26 mouse cellular contexts compared by ENCODE assay signal in the genomic region with DNA sequence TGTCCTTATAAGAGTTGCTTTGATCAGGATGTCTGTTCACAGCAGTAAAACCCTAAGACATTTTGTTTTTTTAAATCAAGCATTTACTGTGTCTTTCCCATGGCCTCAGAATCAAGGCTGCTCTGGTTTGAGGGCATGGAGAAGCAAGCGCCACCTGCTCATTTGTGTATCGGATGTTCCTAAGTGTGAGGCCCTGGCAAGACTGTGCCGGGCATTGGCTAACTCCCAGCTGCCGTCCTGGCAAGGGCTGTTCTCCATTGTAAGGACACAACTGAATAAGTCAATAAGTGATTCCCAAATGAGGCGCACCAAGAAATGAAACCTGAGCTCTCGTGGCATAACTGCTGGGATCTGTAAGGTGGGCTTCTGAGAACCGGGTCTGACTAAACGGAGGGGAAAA. TPM values are rescaled to one million over a fixed set of nuclear protein-coding genes. Genes with fewer than 3 reads are reported as not detected.
DNase-seq lines count a peak whose midpoint lies in the region; ATAC-seq lines count a peak whose summit lies in the region.
"Had no signal": no experiment of that assay in that cellular context is flagged by ENCODE, and none has a peak within 500 bp of the region (broad histone marks: within the 10 kb centered on the region; RNA-seq: fewer than 3 reads in every experiment).

No protein-coding gene starts in this region.

- no peak overlapping the region for H3K4me2 ChIP-seq in heart, embryonic 11.5 days
- H3K4me2 ChIP-seq: embryonic facial prominence, embryonic 15.5 days; forebrain, embryonic 15.5 days; hindbrain, embryonic 12.5 days; kidney, embryonic 15.5 days; limb, embryonic 15.5 days; midbrain, embryonic 15.5 days; neural tube, embryonic 12.5 days had no signal

- no peaks in the 10 kb centered on the region; the same call in 1 of the 2 replicates for H3K9me3 ChIP-seq in heart, embryonic 11.5 days (replicated peaks; ENCODE audit: control insufficient read depth, low read length)
- H3K9me3 ChIP-seq: embryonic facial prominence, embryonic 15.5 days; forebrain, embryonic 15.5 days; heart, embryonic 10.5 days; hindbrain, embryonic 12.5 days; kidney, embryonic 15.5 days; limb, embryonic 15.5 days; midbrain, embryonic 15.5 days; neural tube, embryonic 12.5 days had no signal

- DNase-seq in heart, adult 18-20 months = peak; percentile 26 to 28
- peak; percentile 8 for DNase-seq in ovary, postnatal 36 days (ENCODE audit: low spot score)
- DNase-seq in ovary, adult 18-20 months (ENCODE audit: low spot score) = no peak
- DNase-seq in cerebellum, postnatal 10 days = peak; percentile 68 to 81
- no peak for DNase-seq in lung, postnatal 25 days (ENCODE audit: low spot score)
- DNase-seq in retina, embryonic 14.5 days (ENCODE audit: low spot score) = no peak
- DNase-seq: adrenal gland, postnatal 10 days; gastrocnemius, postnatal 10 days; heart, postnatal 10 days; kidney, adult 11 months; kidney, postnatal 36 days; right cerebral cortex, adult 18-20 months; right cerebral cortex, postnatal 4 days; thymus, postnatal 14 days had no signal

- H3K27ac ChIP-seq in heart, embryonic 11.5 days (ENCODE audit: low read depth, low read length) = no peak overlapping the region
- H3K27ac ChIP-seq: embryonic facial prominence, embryonic 15.5 days; forebrain, embryonic 15.5 days; heart, embryonic 10.5 days; hindbrain, embryonic 12.5 days; kidney, embryonic 15.5 days; limb, embryonic 15.5 days; macrophage; midbrain, embryonic 15.5 days; neural tube, embryonic 12.5 days had no signal

- ATAC-seq in heart, embryonic 11.5 days (replicated peaks; ENCODE audit: insufficient number of reproducible peaks, low FRiP score, low TSS enrichment) = no peak
- ATAC-seq: forebrain, embryonic 15.5 days; midbrain, embryonic 15.5 days had no signal

- H3K36me3 ChIP-seq in heart, embryonic 11.5 days (ENCODE audit: control insufficient read depth, insufficient read depth, low read length) = no peaks in the 10 kb centered on the region
- H3K36me3 ChIP-seq: embryonic facial prominence, embryonic 15.5 days; forebrain, embryonic 15.5 days; heart, embryonic 10.5 days; hindbrain, embryonic 12.5 days; kidney, embryonic 15.5 days; limb, embryonic 15.5 days; midbrain, embryonic 15.5 days; neural tube, embryonic 12.5 days had no signal

- H3K9ac ChIP-seq in heart, embryonic 11.5 days (ENCODE audit: low read depth, low read length) = no peak overlapping the region
- H3K9ac ChIP-seq: embryonic facial prominence, embryonic 15.5 days; forebrain, embryonic 15.5 days; hindbrain, embryonic 12.5 days; kidney, embryonic 15.5 days; limb, embryonic 15.5 days; midbrain, embryonic 15.5 days; neural tube, embryonic 12.5 days had no signal

- H3K27me3 ChIP-seq in heart, embryonic 11.5 days (ENCODE audit: control insufficient read depth, insufficient read depth, low read length) = no peaks in the 10 kb centered on the region
- H3K27me3 ChIP-seq: embryonic facial prominence, embryonic 15.5 days; forebrain, embryonic 15.5 days; hindbrain, embryonic 12.5 days; kidney, embryonic 15.5 days; limb, embryonic 15.5 days; midbrain, embryonic 15.5 days; neural tube, embryonic 12.5 days had no signal

- WGBS in heart, embryonic 11.5 days (ENCODE audit: insufficient replicate concordance) = 89% methylated on average over 8 of the region's 8 CpGs

- H3K4me3 ChIP-seq in heart, embryonic 11.5 days (ENCODE audit: low read depth, low read length) = no peak overlapping the region
- H3K4me3 ChIP-seq: embryonic facial prominence, embryonic 15.5 days; forebrain, embryonic 15.5 days; heart, embryonic 10.5 days; hindbrain, embryonic 12.5 days; kidney, embryonic 15.5 days; limb, embryonic 15.5 days; midbrain, embryonic 15.5 days; neural tube, embryonic 12.5 days had no signal

- no peaks in the 10 kb centered on the region for H3K4me1 ChIP-seq in heart, embryonic 11.5 days (ENCODE audit: control insufficient read depth, insufficient read depth, low read length)
- H3K4me1 ChIP-seq: embryonic facial prominence, embryonic 15.5 days; forebrain, embryonic 15.5 days; hindbrain, embryonic 12.5 days; kidney, embryonic 15.5 days; midbrain, embryonic 15.5 days; neural tube, embryonic 12.5 days had no signal

RNA-seq across cellular contexts. Expression of a gene that starts 31.2 kb away (rescaled TPM):
- 1 to 10 TPM; 1.6 to 1.7 TPM for total RNA-seq in heart, adult 18-20 months (2021)
- 5.4 and 6.0 TPM in 2 replicates for polyA plus RNA-seq in heart, embryonic 11.5 days (2014; fragmentation: Nextera tagmentation; extraction: Ambion mirVana)
- polyA plus RNA-seq: hindbrain, embryonic 12.5 days; liver, embryonic 16.5 days; macrophage; stomach, embryonic 14.5 days had no signal

Comparison
In these comparisons a context has a peak if more than half of its experiments do, and no peak if none do; other contexts are left out.
1. DNase-seq: peak in heart, adult 18-20 months (2 of 2), ovary, postnatal 36 days (single experiment) and cerebellum, postnatal 10 days (2 of 2); none in ovary, adult 18-20 months (single experiment), lung, postnatal 25 days (single experiment) and retina, embryonic 14.5 days (single experiment).